Mouse (Mus musculus) heart, embryonic 10.5 days (tissue): ENCODE data around the gene Med21. TPM values are rescaled to one million over a fixed set of nuclear protein-coding genes. Genes with fewer than 3 reads are reported as not detected.
A peak's percentile ranks its signal among the peaks of the same experiment; 100 is the strongest.

Source experiments
- DNase-seq: peaks from one replicate; pipeline ENCODE4 v3.0.0-alpha.2; 2017; ENCODE audit warnings: low spot score
- H3K27ac ChIP-seq: fragments of 300-500 bp; sonication (generic); 2 replicates; pipeline ENCODE4 v1.5.1; 2016; ENCODE audit warnings: mild to moderate bottlenecking
- H3K27me3 ChIP-seq: fragments of 300-500 bp; sonication (generic); 2 replicates; pipeline ENCODE4 v1.6.1; 2016; ENCODE audit warnings: mild to moderate bottlenecking; ENCODE audit not compliant: poor library complexity, insufficient read depth, severe bottlenecking
- H3K36me3 ChIP-seq: fragments of 300-500 bp; sonication (generic); 2 replicates; pipeline ENCODE4 v1.6.1; 2016; ENCODE audit warnings: mild to moderate bottlenecking, moderate library complexity
- H3K4me1 ChIP-seq: fragments of 300-500 bp; sonication (generic); 2 replicates; pipeline ENCODE4 v1.6.1; 2016; ENCODE audit warnings: mild to moderate bottlenecking
- H3K4me3 ChIP-seq: fragments of 300-500 bp; sonication (generic); 2 replicates; pipeline ENCODE4 v1.5.1; 2016; ENCODE audit warnings: mild to moderate bottlenecking, moderate library complexity
- H3K9me3 ChIP-seq: fragments of 300-500 bp; sonication (generic); 2 replicates; pipeline ENCODE4 v1.6.1; 2016; ENCODE audit warnings: mild to moderate bottlenecking, moderate library complexity
- WGBS: fragments of 180-500 bp; shearing (Covaris S2); methylation state at CpG from one replicate; pipeline ENCODE4 v1.1.7; 2016; 5-methylcytosine and 5-hydroxymethylcytosine counted together
- polyA plus RNA-seq: library from polyadenylated mRNA; unstranded; fragments of >200 nt; fragmentation: Nextera tagmentation; extraction: Ambion mirVana; gene quantifications from 2 replicates; pipeline ENCODE4 v1.2.1, GENCODE M21; 2016

Gene Med21
- polyA plus RNA-seq, 1 experiment from 2014 or later = 123 TPM

DNA sequence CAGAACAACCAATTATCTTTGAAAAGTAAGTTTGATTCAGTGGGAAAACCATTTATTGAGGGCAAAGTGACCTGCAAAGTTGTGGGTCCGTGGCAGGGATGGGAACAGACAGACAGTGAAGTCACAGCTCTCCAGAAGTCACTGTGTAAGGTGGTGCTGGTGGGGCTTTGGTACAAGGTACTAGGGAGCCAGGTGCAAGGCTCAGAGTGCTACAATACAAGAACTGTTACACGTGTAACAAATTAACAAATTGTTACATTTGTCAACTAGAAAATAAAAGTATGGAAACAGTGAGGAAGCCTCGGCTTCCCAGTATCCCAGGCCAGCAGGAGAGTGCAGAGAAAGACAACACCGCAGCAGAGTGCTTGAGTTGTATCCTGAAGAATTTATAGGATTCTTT, 31.3 kb downstream of the Med21 start:
- 0 out of 2 replicates have a peak, but pooled peaks cover 5% of the 10 kb centered on the region for H3K9me3 ChIP-seq
- peak; percentile 11 for DNase-seq
- no peaks in the 10 kb centered on the region for H3K27me3 ChIP-seq
- H3K4me3 ChIP-seq = no peak overlapping the region
- H3K36me3 ChIP-seq = no peaks in the 10 kb centered on the region
- peaks cover 57% of the 10 kb centered on the region for H3K4me1 ChIP-seq
- peak overlapping the region; percentile 86; the same call in 1 of the 2 replicates for H3K27ac ChIP-seq
- 80% methylated on average over 4 of the region's 4 CpGs for WGBS

DNA sequence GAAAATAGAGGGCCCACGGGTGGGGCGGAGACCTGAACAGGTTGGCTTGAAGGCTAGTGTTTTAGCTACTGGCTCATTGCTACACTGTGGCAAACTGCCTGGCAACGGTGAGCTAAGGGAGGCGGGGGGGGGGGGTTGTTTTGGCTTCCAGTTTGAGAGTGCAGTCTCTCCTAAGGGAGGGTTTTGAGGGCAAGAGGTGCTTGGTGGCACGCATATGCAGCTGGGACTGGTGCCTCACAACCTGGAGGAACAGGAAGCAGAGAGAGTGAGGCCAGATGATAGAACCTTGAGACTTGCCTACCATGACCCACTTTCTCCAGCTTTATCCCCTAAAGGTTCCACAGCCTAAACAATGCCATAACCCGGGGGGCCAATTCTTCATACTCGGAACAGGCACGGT, 32.1 kb downstream of the Med21 start:
- WGBS = 75% methylated on average over 8 of the region's 8 CpGs

DNA sequence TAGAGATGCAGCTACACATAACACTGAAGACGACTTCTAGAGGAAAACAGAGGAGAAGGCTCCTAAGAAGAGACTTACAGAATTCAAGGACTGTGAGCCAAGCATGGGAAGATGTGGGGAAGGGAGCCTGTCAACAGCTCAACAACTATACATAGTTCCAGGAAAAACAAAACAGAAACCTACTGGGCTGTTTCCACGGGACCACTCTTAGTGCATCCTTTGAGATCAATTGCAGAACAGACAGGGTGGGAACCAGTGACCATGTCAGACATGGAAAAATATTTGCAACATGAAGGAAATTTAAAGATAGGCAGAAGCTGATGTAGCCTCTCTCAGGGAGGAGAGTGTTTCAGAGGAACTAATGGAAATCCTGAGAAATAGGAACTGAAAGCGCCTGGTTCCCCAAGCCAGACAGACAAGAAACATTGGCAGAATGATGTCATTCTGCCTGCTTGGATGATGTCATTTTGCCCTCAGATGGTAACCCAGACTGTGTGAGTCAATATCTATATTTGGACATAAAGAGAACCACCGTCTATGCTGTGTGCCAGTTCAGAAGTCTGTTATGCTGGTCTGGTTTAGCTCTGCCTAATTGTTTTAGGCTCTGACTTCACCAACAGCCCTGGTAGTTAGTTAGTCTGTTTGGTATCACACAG, 32.7 kb downstream of the Med21 start:
- Histone ChIP-seq H3K27me3 (no peaks in the 10 kb centered on the region), H3K9me3 (peaks cover 11% of the 10 kb centered on the region), H3K27ac (peak overlapping the region; percentile 86), H3K4me1 (peaks cover 62% of the 10 kb centered on the region), H3K36me3 (no peaks in the 10 kb centered on the region; the same call in 1 of the 2 replicates), H3K4me3 (no peak overlapping the region)
- 22% methylated on average over 4 of the region's 4 CpGs for WGBS
- peak; percentile 82 for DNase-seq

More for the DNA sequence above, 32.1 kb downstream of the Med21 start:
- H3K4me1 ChIP-seq = peaks cover 62% of the 10 kb centered on the region
- H3K27me3 ChIP-seq = no peaks in the 10 kb centered on the region
- DNase-seq = no peak
- H3K4me3 ChIP-seq = no peak overlapping the region
- peak overlapping the region; percentile 86 for H3K27ac ChIP-seq
- H3K9me3 ChIP-seq = peaks cover 5% of the 10 kb centered on the region; the same call in 1 of the 2 replicates
- H3K36me3 ChIP-seq = no peaks in the 10 kb centered on the region

DNA sequence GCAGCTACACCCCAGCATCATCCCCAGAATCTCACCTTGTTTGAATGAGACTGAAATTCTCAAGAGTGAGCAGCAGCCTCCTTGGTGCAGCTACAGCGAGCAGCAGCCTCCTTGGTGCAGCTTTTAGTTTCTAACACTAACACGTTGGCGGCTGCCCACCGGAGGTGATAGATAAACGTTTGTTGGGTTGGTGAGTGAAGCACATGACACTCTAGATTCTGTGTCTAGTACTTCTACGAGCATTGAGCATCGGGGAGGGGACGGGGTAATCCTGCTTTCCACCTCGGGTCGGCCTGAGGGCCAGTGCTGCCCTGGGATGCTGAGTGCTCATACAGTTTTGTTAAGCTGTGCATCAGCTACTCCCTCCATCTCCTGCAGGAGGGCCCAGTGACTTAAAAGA, 34.6 kb downstream of the Med21 start:
- no peak for DNase-seq
- H3K36me3 ChIP-seq = no peaks in the 10 kb centered on the region; the same call in 1 of the 2 replicates
- WGBS = 39% methylated on average over 10 of the region's 10 CpGs
- no peak overlapping the region for H3K4me3 ChIP-seq
- H3K9me3 ChIP-seq = peaks cover 8% of the 10 kb centered on the region
- no peaks in the 10 kb centered on the region for H3K27me3 ChIP-seq
- H3K27ac ChIP-seq = peak overlapping the region; percentile 86
- peaks cover 56% of the 10 kb centered on the region for H3K4me1 ChIP-seq

DNA sequence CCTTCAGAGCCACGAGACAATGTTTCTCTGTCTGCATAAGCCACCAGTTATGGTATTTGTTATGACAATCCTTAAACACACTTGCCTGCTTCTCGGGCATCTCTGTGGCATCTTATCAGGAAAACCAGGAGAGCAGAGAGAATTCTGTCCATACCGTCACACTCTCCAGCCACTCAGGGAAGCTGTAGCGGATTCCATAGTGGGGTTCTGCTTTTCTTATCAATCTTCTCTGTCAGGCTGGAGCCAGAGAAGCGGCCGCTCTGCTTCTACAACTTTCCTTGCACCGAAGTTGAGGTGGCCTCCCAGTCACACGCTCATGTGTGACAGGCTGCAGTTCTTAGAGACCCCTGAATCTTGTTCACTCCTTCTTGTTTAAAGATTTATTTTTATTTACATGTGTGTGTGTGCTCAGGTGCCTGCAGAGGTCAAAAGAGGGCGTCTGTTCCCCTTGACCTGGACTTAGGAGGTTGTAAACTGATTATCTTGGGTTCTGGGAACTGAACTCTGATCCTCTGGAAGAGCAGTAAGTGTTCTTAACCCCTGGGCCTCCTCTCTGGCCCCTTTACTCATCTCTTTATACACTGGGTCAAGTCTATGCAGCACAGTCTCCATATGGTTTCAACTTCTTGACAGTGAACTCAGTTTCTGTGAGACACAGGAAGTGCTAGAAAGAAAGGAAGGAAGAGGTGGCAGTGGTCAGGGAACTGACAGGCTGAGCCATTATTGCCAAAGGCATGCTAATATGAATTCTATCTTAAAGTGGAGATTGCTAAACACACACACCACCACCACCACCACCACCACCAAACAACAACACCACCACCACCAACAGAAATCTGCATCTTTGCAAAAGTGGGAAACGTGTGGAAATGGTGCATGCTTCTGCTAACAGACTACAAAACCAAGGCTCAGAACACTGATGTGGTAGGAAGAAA, 36.1 kb downstream of the Med21 start:
- DNase-seq = no peak

DNA sequence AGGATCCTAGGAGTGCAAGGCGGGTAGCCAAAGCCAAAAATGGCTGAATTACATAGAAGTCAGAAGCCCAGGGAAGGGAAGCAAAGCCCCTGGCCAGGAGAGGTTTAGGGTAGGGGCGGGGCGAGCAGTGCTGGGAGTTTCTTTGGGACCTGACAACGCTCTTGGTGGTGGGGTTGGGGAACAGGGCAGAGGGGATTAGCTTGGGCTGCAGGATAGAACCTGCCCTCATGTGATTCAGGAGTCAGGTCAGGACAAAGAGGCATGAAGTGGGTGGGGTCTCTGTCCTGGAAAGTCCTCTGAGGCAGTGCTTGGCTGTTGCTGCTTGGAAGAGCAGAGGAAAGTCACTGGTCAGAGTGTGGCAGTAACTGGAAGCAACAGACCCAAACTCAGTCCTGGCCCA, 41.5 kb downstream of the Med21 start:
- Histone ChIP-seq H3K36me3 (no peaks in the 10 kb centered on the region; the same call in 1 of the 2 replicates), H3K9me3 (peaks cover 8% of the 10 kb centered on the region), H3K4me1 (peaks cover 36% of the 10 kb centered on the region), H3K27ac (peak overlapping the region; percentile 93), H3K27me3 (no peaks in the 10 kb centered on the region), H3K4me3 (no peak overlapping the region)
- 80% methylated on average over 4 of the region's 4 CpGs for WGBS
- DNase-seq = no peak

More for the DNA sequence above, 36.1 kb downstream of the Med21 start:
- peaks cover 8% of the 10 kb centered on the region for H3K9me3 ChIP-seq
- peaks cover 55% of the 10 kb centered on the region for H3K4me1 ChIP-seq
- H3K4me3 ChIP-seq = no peak overlapping the region
- no peaks in the 10 kb centered on the region for H3K27me3 ChIP-seq
- 16% methylated on average over 10 of the region's 10 CpGs for WGBS
- H3K27ac ChIP-seq = peak overlapping the region; percentile 86
- no peaks in the 10 kb centered on the region; the same call in 1 of the 2 replicates for H3K36me3 ChIP-seq

DNA sequence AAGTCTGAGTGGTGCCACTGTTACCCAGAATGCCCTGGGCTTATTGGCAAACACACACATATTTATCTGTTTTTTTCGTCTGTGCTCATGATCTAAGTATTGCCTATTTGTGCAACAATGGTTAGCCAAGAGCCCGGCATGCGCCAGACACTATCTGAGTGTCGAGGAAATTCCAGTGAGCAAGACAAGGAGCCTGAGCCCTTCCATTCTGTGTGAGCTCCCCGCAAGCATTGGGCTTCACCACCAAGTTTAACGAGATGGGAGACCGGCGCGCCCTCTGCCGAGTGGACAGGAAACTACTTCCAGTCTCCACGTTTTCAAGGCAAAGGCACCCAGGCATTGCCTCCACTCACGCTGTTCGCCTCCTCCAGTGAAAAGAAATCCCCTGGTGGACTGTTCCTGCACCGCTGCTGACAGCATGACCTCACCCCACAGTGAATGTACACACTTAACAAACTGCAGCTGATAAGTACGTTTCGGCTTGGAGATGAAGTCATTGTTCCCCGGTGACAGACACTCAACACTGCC, 43.5 kb downstream of the Med21 start:
- Histone ChIP-seq H3K27me3 (no peaks in the 10 kb centered on the region), H3K4me1 (peaks cover 32% of the 10 kb centered on the region), H3K4me3 (no peak overlapping the region), H3K36me3 (no peaks in the 10 kb centered on the region), H3K9me3 (no peaks in the 10 kb centered on the region), H3K27ac (peak overlapping the region; percentile 93)
- peak; percentile 94 for DNase-seq
- WGBS = 34% methylated on average over 17 of the region's 17 CpGs

DNA sequence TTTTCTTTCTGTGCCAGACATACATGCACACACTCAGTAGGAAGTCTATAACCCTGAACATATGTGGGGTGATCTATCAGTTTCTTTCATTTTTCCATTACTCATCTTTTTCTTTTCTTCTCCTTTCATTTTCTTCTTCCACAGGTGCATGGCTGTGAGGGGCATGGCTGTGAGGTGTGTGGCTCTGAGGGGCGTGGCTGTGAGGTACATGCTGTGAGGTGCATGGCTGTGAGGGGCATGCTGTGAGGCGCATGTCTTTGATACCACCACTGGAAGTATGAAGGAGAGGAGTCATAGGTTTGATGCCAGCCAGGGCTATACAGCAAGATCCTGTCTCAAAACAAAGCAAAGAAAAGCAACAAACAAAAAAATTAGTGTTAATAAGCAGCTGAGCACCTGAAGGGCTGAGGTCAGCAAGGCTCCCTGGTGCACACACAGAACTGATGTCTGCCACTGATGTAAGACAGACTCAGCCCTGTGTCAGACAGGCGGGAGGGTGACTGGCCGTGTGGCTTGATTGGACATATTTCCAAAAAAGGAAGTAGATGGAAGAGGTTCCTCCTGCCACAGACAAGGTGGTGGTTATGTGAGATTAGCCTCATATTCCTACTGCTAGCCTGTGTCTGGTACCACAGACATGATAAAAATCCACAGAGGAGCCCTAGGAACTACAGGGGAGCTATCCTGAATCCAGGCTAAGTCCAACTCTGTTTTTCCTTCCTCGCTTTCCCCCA, 44.3 kb downstream of the Med21 start:
- H3K4me1 ChIP-seq = peaks cover 32% of the 10 kb centered on the region
- 45% methylated on average over 5 of the region's 5 CpGs for WGBS
- peak overlapping the region; percentile 93 for H3K27ac ChIP-seq

DNA sequence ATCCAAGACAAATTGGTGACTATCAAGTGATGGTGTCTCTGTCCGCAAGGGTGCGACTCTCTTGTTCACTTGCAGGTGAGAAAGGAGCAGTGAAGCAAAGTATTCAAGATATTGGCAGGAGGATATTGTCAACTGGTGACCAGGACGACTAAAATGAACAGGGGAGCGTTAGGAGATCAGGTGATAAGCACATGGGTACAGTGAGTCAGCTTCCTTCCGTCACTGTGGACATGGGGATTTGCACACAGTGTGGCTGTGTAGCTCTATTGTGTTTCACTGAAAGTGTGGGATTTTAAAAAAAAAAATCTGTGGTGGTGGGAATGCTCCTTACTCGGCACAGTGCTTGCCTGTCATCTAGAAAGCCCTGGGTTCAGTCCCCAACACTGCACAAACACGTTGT, 45.7 kb downstream of the Med21 start:
- Histone ChIP-seq H3K27me3 (no peaks in the 10 kb centered on the region), H3K27ac (peak overlapping the region; percentile 93), H3K9me3 (no peaks in the 10 kb centered on the region), H3K36me3 (no peaks in the 10 kb centered on the region), H3K4me1 (peaks cover 30% of the 10 kb centered on the region), H3K4me3 (no peak overlapping the region)
- DNase-seq = no peak
- WGBS = 85% methylated on average over 7 of the region's 7 CpGs

More for the DNA sequence above, 44.3 kb downstream of the Med21 start:
- Histone ChIP-seq H3K27me3 (no peaks in the 10 kb centered on the region), H3K9me3 (no peaks in the 10 kb centered on the region), H3K4me3 (no peak overlapping the region; the same call in 1 of the 2 replicates), H3K36me3 (no peaks in the 10 kb centered on the region)
- DNase-seq = peak; percentile 89

DNA sequence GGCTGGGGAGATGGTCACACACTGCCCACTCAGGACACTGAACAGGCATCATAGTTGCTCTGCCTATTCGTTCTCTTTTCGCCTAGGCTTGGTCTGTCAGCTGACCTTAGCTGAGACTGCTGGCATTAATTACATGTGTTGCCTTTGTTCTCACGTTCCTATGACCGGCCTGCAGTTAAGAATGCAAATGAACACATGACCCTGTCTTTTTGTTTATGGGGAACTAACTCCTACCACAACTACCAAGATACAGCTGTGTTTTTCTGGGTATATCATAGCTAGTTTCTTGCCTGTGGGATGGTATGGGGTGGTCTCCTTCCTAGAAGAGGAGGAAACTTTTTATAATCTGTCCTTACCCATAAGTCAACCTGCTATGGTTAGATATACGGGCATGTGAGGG, 46.5 kb downstream of the Med21 start:
- DNase-seq = no peak
- WGBS = 85% methylated on average over 5 of the region's 5 CpGs
- H3K36me3 ChIP-seq = no peaks in the 10 kb centered on the region
- no peaks in the 10 kb centered on the region for H3K27me3 ChIP-seq
- no peak overlapping the region for H3K4me3 ChIP-seq
- peaks cover 21% of the 10 kb centered on the region for H3K4me1 ChIP-seq
- no peaks in the 10 kb centered on the region for H3K9me3 ChIP-seq
- no peak overlapping the region for H3K27ac ChIP-seq

DNA sequence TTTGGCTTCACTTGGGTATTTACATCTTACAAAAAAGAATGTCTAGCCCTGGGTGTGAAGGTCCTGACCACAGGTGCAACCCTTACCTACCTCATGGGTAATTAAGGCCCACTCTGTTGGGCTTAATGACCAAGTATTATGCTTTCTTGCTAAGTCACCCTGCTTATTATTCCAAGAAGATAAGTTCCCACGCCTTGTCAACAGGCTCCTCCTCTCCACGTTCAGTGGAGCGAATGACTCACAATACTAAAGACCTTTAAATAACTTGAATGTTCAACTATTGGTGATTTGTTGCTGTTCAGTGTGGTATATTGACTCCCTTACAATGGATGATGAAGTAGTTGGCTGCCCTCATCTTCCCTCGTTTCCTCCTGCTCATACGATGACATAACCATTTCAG, 55.4 kb downstream of the Med21 start:
- Histone ChIP-seq H3K27ac (no peak overlapping the region), H3K36me3 (no peaks in the 10 kb centered on the region), H3K27me3 (no peaks in the 10 kb centered on the region), H3K4me1 (peaks cover 5% of the 10 kb centered on the region), H3K9me3 (peaks cover 4% of the 10 kb centered on the region; the same call in 1 of the 2 replicates), H3K4me3 (no peak overlapping the region)
- WGBS = 72% methylated on average over 5 of the region's 5 CpGs
- DNase-seq = no peak

DNA sequence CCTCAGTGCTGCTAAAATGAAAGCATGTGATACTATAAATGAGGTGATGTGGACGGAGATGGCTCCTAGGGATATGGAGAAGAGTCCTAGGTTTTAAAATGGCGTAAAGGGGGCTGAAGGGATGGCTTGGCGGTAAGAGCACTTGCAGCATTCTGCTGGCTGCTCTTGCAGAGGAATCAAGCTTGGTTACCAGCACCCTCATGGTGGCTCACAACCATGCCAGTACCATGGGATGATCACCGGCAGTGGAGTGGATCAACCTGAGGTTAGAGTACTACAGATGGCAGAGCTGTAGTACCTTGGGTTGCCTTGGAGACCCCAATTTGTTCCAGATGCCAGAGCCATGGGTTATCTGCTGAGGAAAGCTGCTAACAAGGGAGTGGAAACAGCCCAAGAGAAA, 56.0 kb downstream of the Med21 start:
- DNase-seq = peak; percentile 45
- Histone ChIP-seq H3K4me3 (no peak overlapping the region), H3K27ac (no peak overlapping the region), H3K9me3 (peaks cover 4% of the 10 kb centered on the region; the same call in 1 of the 2 replicates), H3K4me1 (peaks cover 5% of the 10 kb centered on the region), H3K27me3 (no peaks in the 10 kb centered on the region), H3K36me3 (no peaks in the 10 kb centered on the region)
- 86% methylated on average over 4 of the region's 4 CpGs for WGBS
